Mouse (Mus musculus): ENCODE measurements around the gene Ccsap.
"Not testable (repeated sequence)": the region's sequence is repeated elsewhere in the genome, so short reads cannot be mapped to it uniquely, and the experiment has no call there.

Ccsap gene

DNA sequence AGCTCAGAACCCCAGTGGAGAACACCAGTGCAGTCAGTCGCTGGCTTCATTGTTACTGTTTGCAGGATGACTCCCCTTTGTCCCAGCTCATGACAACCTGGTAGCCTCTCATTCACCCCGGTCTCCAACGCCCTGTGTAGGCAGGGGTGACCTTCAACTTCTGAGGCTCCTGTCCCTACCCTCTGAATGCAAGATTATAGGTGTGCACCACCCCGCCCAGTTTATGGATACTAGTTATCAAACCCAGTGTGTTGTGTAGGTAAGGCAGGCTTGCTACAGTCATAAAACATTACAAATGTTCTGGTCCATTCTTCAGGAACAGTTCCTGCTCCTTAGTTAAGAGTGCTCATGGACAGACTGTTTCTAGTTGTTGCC, 46.1 kb downstream of the Ccsap start:
- in situ Hi-C loops (cut with MboI; ENCODE audit: low pct_unique_long_range_greater_than_20kb in 1 of 2, low sequenced_read_pairs in 2 of 2, unreplicated experiment in 1 of 2), result no loop called here

DNA sequence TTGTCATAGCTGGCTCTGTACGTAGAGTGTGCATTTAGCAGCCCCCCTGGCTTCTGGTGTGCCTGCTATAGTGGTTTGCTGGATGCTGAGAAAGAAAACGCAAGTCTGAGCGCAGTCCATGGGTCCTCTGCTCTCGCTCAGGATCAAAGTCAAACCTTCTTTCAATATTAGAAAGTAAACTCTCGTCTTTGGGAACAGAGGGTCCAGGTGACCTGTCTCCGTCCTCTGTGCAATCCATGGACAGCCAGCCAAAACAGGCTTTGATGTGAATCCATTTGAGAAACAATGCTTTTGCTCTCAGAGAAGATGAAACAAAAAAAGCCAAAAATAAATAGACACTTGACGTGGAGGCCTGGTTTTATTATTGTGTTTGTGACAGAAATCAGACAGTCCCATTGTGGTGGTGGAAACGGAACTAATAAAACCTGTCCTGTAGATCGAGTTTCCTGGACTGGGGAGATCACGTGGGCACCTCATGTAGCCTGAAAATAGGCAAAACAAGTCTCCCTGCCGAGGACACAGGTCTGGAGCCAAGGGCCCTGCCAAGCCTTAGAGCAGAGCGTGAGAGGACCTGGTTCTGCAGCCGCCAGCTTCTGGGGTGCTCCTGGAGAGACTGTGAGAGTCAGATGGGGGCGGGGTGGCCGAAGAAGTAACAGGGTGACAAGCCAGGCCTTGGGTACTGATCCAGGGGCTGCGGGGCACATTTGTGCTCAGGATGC, 46.7 kb downstream of the Ccsap start:
- in situ Hi-C loops (cut with MboI; ENCODE audit: low pct_unique_long_range_greater_than_20kb in 1 of 2, low sequenced_read_pairs in 2 of 2, unreplicated experiment in 1 of 2), result no loop called here

DNA sequence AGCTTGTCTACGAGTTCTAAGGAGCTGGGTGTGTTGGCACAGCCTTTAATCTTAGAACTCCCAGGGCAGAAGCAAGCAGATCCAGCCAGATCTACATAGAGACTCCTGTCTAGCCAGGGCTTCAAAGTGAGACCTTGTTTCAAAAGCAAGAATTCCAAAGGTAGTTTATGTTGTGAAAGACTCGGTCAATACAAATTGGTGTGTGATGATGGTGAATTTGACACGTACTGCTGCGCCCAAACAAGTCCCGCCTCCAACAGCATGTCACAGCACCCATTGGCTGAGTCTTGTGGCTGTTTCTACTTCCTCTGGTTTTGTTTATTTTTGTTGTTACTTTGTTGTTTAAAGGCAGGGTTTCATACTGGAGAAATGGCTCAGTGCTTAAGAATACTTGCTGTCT, 47.8 kb downstream of the Ccsap start:
- in situ Hi-C loops (cut with MboI; ENCODE audit: low pct_unique_long_range_greater_than_20kb in 1 of 2, low sequenced_read_pairs in 2 of 2, unreplicated experiment in 1 of 2), result no loop called here

DNA sequence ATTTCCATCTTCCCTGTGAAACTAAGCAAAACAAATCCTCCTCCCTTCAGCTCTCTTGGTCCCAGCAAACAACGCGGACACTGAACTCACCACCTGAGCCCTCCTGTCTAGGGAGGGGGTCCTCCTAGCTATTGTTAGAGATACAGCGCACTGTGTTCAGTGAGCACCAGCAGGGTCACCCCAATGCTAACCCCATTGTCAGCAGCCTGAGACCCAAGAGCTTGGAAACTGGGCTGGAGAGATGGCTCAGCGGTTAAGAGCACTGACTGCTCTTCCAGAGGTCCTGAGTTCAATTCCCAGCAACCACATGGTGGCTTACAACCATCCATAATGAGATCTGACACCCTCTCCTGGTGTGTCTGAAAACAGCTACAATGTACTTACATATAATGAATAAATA, 50.7 kb downstream of the Ccsap start:
- in situ Hi-C loops (cut with MboI; ENCODE audit: low pct_unique_long_range_greater_than_20kb in 1 of 2, low sequenced_read_pairs in 2 of 2, unreplicated experiment in 1 of 2), result not testable (repeated sequence)

DNA sequence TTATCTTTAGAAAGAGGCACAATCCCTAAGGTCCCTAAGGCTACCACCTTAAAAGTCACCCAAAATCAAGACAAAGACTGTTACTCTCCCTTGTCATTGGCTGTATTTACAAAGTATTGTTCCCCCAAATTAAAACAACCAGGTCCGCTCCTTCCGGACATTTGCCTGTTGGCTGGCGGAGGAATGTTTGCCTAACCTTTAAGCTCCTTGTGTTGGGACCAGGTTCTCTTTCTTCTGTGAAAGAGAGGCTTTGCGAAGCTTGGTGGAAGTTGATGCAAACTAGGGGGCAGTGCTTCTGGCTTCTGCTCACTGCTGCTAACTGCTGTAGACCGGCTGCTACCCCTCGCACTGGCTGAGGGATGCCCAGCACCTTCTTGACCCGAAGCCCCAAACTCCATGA, 51.3 kb downstream of the Ccsap start:
- in situ Hi-C loops (cut with MboI; ENCODE audit: low pct_unique_long_range_greater_than_20kb in 1 of 2, low sequenced_read_pairs in 2 of 2, unreplicated experiment in 1 of 2), result no loop called here

DNA sequence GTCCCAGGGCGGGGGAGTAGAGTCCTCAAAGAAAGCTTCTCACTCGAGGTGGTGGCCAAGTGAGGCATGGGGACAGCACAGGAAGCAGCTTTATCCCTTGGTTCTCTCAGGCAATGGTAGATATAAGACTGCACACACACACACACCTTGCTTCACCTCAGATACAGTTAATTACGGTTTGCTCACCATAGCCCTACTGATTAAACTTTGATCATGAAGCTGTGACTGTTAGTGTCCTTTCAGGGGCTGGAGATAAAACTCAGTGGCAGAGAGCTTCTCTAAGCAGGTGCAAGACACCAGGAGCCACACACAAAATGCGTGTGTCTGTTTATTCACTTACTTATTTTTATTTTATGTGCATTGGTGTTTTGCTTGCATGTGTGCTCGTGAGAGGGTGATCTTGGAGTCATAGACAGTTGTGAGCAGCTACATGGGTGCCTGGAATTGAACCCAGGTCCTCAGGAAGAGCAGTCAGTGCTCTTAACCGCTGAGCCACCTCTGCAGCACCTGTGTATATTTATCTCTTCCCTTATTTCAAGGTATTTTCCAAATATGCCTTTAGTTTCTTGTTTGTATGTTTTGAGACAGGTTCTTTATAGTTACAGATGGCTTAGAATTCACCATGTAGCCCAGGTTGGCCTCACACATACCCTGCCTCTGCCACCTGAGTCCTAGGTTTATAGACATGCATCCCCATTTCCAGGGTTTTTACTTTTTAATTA, 52.0 kb downstream of the Ccsap start:
- in situ Hi-C loops (cut with MboI; ENCODE audit: low pct_unique_long_range_greater_than_20kb in 1 of 2, low sequenced_read_pairs in 2 of 2, unreplicated experiment in 1 of 2), result no loop called here

DNA sequence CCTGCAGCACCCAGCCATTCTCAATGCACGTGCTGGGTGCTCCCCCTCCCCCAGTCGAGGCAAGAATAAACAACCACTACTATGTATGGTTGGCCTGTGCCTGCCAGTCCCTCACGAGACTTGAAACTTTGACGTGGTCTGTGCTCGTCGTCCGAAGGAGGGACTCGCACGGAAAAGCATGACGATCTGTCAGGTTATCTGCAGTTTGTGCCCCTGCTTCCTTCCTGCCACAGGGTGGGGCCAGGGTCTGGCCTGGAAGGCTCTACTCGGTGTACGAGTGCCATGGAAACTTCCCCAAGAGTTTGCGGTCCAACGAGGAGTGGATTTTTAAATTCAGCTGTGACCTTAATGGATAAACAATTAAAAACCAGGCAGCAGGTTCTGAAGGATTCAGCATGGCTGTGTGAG, 53.0 kb downstream of the Ccsap start:
- in situ Hi-C loops (cut with MboI; ENCODE audit: low pct_unique_long_range_greater_than_20kb in 1 of 2, low sequenced_read_pairs in 2 of 2, unreplicated experiment in 1 of 2), result no loop called here

DNA sequence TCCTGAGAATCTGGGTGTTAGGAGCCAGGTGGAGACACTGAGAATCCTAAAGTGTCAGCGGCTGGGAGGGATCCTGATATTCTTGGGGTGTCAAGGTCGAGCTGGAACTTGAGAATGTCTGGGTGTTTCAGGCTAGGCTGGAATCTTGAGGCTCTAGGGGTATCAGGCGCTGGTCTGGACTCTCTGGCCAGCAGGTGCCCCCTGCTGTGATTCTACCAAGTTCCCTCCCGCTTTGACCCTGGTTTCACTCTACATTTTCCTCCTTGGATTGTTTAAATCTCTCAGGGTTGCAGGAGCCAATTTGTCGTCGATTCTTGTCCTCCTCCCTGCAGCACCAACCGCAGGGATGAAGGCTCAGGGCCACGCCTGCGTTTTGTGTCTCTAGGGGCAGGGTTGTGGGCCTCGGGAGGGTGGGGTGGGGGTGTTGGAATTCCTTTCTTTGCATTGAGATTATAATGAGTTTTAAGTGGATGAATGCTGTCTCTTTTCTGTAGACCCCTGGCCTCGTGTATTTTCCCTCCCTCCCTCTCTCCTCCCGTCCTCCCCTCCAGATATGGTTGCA, 53.6 kb downstream of the Ccsap start:
- in situ Hi-C loops (cut with MboI; ENCODE audit: low pct_unique_long_range_greater_than_20kb in 1 of 2, low sequenced_read_pairs in 2 of 2, unreplicated experiment in 1 of 2), result no loop called here

DNA sequence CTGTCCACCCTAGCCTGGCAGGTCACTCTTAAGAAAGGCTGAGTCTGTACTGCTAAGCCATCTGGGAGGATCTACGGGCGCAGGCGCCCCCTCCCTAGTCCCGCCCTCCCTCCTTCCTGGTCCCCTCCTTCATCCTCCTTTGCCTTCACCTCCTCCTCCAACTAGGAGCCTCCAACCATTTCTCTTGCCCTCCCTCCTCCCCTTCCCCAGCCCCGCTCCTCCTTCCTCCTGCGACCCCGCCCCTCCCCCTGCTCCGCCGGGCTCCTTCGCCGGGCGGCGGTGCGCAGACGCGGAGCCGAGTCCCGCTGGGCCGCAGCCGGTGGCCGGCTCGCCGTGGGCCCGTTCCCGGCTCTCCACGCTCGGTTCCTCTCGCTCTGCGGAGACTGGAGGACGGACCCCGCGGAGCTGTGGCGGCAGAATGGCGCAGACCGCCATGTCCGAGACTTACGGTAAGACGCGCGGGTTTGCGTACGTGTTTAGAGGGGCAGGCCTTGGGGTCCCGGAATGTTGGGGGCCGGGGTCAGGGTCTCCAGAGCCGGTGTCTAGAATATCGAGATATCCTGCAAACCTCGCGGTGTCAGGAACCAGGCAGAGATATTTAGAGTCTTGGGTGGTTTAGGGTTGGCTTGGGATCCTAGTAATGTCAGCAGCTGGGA, 54.2 kb downstream of the Ccsap start, which contains the start of gene Rab4a:
TSS of gene Rab4a (plus strand) at position 268 of the 656 bp plus-strand sequence.
- in situ Hi-C loops (cut with MboI; ENCODE audit: low pct_unique_long_range_greater_than_20kb in 1 of 2, low sequenced_read_pairs in 2 of 2, unreplicated experiment in 1 of 2), result no loop called here

DNA sequence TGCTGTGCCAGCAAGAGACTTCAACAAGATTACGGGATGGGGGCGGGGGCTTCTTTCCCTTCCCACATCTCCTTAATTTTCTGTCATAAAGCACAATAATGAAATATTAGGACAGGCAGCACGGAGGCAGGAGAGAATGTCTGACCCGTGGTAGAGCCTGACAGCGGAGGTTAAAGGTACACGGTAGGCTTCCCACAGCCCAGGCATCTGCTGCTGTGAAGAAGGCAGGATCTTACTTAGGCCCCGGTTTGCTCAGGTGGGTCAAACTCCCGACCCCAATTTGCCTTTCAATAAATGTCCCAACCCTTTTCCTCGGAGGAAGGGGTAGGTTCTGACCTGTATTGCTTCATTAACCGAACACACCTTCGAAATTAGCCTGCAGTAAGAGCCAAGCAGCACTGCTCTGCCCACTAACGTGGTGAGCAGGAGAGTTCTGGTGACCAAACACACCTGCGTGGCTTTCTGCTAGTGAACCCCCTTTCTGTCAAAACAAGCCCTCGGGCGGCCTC, 54.7 kb downstream of the Ccsap start:
- in situ Hi-C loops (cut with MboI; ENCODE audit: low pct_unique_long_range_greater_than_20kb in 1 of 2, low sequenced_read_pairs in 2 of 2, unreplicated experiment in 1 of 2), result no loop called here

DNA sequence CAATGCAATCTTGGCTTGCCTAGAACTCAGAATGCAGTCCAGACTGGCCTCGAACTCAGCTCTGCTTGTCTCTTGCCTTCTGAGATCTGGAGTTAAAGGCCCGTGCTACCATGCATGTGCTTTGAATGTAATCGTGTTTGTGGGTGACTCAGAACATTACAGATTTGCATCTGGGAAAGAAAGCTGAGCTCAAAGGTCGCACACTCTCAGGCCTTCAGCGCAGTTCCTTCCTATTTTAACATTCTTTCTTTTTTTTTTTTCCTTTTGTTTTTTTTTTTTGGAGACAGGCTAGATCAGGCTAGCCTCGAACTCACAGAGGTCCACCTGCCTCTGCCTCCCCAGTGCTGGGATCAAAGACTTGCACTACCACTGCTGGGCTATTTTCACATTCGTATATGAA, 55.4 kb downstream of the Ccsap start:
- in situ Hi-C loops (cut with MboI; ENCODE audit: low pct_unique_long_range_greater_than_20kb in 1 of 2, low sequenced_read_pairs in 2 of 2, unreplicated experiment in 1 of 2), result no loop called here

DNA sequence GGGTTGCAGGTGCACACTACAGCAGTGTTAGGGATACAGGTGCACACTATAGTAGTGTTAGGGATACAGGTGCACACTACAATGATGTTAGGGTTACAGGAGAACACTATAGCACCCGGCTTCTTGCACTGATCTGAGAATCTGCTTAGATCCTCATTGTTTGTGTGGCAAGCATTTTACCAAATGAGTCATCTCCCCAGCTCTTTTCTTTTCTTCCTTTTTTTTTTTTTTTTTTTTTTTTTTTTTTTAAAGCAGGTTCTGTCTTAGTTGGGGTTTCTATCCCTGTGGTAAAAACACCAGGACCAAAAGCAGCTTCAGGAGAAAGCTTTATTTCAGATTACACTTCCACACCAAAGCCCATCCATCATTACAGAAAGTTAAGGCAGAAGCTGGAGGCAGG, 56.4 kb downstream of the Ccsap start:
- in situ Hi-C loops (cut with MboI; ENCODE audit: low pct_unique_long_range_greater_than_20kb in 1 of 2, low sequenced_read_pairs in 2 of 2, unreplicated experiment in 1 of 2), result no loop called here

DNA sequence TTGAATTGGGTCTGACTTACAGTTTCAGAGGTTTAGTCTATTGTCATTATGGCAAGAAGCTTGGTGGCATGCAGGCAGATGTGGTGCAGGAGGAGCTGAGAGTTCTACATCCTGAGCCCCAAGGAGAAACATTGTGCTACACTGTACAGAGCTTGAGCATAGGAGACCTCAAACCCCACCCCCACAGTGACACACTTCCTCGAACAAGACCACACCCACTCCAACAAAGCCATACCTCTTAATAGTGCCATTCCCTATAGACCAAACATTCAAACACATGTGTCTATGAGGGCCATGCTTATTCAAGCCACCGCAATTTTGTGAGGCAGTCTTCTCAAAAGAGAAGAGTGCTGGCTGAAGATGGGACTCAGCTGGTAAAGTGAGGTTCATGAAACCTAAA, 58.5 kb downstream of the Ccsap start:
- in situ Hi-C loops (cut with MboI; ENCODE audit: low pct_unique_long_range_greater_than_20kb in 1 of 2, low sequenced_read_pairs in 2 of 2, unreplicated experiment in 1 of 2), result no loop called here

DNA sequence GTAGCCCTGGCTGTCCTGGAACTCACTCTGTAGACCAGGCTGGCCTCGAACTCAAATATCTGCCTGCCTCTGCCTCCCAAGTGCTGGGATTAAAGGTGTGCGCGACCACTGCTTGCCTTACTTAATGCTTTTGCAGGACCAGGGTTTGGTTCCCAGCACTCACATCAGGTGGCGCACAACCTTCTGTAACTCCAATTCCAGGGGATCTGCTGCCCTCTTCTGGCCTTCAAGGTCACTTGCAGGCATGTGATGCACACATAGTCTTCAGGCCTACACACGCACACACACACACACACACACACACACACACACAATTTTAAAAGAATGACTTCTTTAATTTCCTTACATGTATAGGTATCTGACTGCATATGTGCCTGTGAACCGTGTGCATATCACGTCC, 59.1 kb downstream of the Ccsap start:
- in situ Hi-C loops (cut with MboI; ENCODE audit: low pct_unique_long_range_greater_than_20kb in 1 of 2, low sequenced_read_pairs in 2 of 2, unreplicated experiment in 1 of 2), result no loop called here

DNA sequence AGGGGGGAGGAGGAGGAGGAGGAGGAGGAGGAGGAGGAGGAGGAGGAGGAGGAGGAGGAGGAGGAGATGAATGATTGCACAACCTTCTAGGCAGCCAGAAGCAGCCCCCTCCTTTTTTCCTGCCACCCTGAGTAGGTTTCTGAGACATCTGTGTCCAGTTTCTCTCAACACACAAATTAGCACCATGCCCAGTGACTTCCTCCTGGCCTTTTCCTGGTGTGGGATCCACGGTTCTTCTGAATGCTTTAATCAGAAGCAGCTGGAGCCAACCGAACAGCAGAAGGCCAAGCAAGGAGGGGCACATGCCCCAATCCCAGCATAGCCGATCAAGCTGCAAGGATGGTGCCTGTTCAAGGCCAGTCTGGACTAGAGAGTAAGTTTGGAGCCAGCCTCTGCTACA, 60.1 kb downstream of the Ccsap start:
- in situ Hi-C loops (cut with MboI; ENCODE audit: low pct_unique_long_range_greater_than_20kb in 1 of 2, low sequenced_read_pairs in 2 of 2, unreplicated experiment in 1 of 2), result no loop called here

DNA sequence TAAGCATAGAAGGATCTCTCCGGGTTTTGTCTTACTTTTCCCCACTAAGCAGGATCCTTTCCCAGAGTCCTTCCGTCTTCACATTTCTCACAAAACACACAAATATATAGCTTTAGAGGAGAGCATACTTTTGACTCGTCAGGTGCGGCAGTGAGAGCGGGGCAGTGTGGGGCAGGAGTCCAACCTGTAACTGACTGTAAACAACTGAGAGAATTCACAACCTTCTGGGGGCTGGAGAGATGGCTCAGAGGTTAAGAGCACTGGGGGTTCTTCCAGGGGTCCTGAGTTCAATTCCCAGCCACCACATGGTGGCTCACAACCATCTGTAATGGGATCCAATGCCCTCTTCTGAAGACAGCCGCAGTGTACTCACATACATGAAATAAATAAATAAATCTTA, 60.6 kb downstream of the Ccsap start:
- in situ Hi-C loops (cut with MboI; ENCODE audit: low pct_unique_long_range_greater_than_20kb in 1 of 2, low sequenced_read_pairs in 2 of 2, unreplicated experiment in 1 of 2), result no loop called here

DNA sequence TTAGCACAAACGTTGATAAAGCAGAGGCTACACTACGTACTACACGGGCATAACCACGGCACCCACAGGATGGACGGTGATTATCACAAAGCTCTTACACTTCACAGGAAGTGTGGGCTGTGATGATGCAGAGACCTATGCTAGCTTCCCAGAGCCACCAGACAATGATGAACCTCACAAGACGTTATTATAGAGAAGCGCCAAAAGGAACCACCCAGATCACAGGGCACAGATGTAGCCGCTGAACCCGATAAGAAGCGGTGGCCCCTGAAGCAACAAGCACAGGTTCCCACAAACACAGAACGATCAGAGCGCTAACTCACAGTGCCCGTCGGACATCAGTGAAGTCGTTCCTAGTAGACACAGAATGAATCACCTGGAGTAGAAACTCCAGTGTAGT, 62.1 kb downstream of the Ccsap start:
- in situ Hi-C loops (cut with MboI; ENCODE audit: low pct_unique_long_range_greater_than_20kb in 1 of 2, low sequenced_read_pairs in 2 of 2, unreplicated experiment in 1 of 2), result no loop called here

DNA sequence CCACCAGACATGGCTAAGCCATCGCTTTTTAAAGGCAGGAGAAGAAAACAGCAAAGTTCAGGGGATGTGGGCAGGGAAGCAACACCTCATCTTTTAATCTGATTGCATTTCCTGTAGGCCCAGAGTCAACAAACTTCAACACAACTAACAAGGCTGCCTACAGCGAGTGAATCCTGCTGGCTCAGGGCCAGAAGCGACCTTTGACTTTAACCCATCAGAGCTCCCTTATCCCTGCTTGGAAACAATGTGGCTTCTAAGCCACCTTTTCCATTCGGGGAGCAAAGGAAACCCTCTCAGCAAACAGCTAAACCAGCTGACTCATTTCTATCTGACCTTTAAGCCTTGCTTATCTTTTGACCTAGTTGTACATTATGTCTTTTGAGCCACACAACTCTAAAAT, 63.3 kb downstream of the Ccsap start:
- in situ Hi-C loops (cut with MboI; ENCODE audit: low pct_unique_long_range_greater_than_20kb in 1 of 2, low sequenced_read_pairs in 2 of 2, unreplicated experiment in 1 of 2), result no loop called here

DNA sequence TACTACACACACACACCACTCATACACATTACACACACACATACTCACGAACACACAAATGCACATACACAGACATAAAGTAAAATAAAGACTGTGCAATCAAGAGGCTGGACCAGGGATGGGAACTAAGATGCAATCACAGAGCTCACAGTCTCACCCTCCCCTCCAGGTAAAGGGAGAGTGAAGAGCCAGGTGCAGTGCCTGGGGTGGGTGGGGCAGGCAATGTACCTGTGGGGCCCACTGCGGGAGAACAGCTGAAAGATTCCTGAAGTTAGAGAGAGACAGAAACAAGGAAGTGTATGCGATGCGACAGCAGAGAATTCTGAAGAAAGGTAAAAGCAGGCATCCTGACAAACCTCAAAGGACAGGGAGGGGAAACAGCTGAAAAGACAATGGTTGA, 65.2 kb downstream of the Ccsap start:
- in situ Hi-C loops (cut with MboI; ENCODE audit: low pct_unique_long_range_greater_than_20kb in 1 of 2, low sequenced_read_pairs in 2 of 2, unreplicated experiment in 1 of 2), result no loop called here

All from mouse embryonic stem cell (cell line).